Comparison of ENCODE assay signal across 25 mouse cellular contexts in the genomic region with DNA sequence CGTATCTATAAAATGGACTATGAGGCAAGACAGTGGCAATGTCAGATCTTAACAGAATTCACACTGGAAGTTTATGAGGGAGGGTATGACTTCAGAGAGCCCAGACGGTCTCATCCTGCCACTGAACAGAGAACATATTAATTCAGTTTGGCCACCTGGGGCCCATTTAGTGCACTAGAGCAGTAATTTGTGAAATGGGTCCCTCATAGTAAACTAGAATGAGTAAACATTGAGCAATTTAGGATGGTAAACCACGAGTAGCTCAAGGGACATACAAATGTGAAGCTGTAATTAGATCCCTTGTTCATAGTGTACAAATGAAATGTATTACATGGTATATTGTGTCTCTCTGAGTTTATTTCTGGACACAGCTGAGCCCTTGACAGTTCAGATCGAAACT.
"Had no signal": no experiment of that assay in that cellular context is flagged by ENCODE, and none has a peak within 500 bp of the region (broad histone marks: within the 10 kb centered on the region; RNA-seq: fewer than 3 reads in every experiment).

No protein-coding gene starts in this region.

- DNase-seq: kidney, adult 2 months; kidney, postnatal 14 days; layer of hippocampus, adult 9-11 months; liver; lung, adult 18-20 months; lung, postnatal 10 days; lung, postnatal 36 days; right cerebral cortex, adult 18-20 months; right cerebral cortex, postnatal 14 days; right cerebral cortex, postnatal 4 days; thymus, adult 18-20 months; thymus, postnatal 4 days had no signal

- H3K4me2 ChIP-seq: kidney, embryonic 15.5 days; limb, embryonic 13.5 days; liver, embryonic 12.5 days; liver, embryonic 15.5 days; lung, embryonic 15.5 days; midbrain, embryonic 13.5 days; neural tube, embryonic 15.5 days; stomach, embryonic 15.5 days had no signal

- H3K9me3 ChIP-seq: kidney, embryonic 15.5 days; limb, embryonic 10.5 days; limb, embryonic 13.5 days; liver, embryonic 12.5 days; liver, embryonic 15.5 days; lung, embryonic 15.5 days; megakaryocyte, embryonic 14.5 days; midbrain, embryonic 10.5 days; midbrain, embryonic 13.5 days; neural tube, embryonic 15.5 days; stomach, embryonic 15.5 days had no signal

- H3K4me3 ChIP-seq: kidney, embryonic 15.5 days; layer of hippocampus, adult 2 months; limb, embryonic 10.5 days; limb, embryonic 13.5 days; liver, embryonic 12.5 days; liver, embryonic 15.5 days; lung, embryonic 15.5 days; megakaryocyte, embryonic 14.5 days; midbrain, embryonic 10.5 days; midbrain, embryonic 13.5 days; neural tube, embryonic 15.5 days; stomach, embryonic 15.5 days had no signal

- H3K4me1 ChIP-seq: lung, embryonic 15.5 days had no signal

- ATAC-seq: intestine, postnatal 0 days; liver, embryonic 12.5 days; midbrain, embryonic 13.5 days had no signal

- H3K27me3 ChIP-seq: kidney, embryonic 15.5 days; limb, embryonic 13.5 days; lung, embryonic 15.5 days; midbrain, embryonic 13.5 days; neural tube, embryonic 15.5 days; stomach, embryonic 15.5 days had no signal

- H3K27ac ChIP-seq: kidney, embryonic 15.5 days; layer of hippocampus, adult 2 months; limb, embryonic 10.5 days; limb, embryonic 13.5 days; liver, embryonic 12.5 days; liver, embryonic 15.5 days; lung, embryonic 15.5 days; midbrain, embryonic 10.5 days; midbrain, embryonic 13.5 days; stomach, embryonic 15.5 days had no signal

- H3K9ac ChIP-seq: kidney, embryonic 15.5 days; limb, embryonic 13.5 days; liver, embryonic 12.5 days; liver, embryonic 15.5 days; lung, embryonic 15.5 days; midbrain, embryonic 13.5 days; neural tube, embryonic 15.5 days; stomach, embryonic 15.5 days had no signal

- H3K36me3 ChIP-seq: kidney, embryonic 15.5 days; limb, embryonic 10.5 days; limb, embryonic 13.5 days; liver, embryonic 12.5 days; liver, embryonic 15.5 days; lung, embryonic 15.5 days; midbrain, embryonic 10.5 days; midbrain, embryonic 13.5 days; neural tube, embryonic 15.5 days; stomach, embryonic 15.5 days had no signal
